Mouse (Mus musculus): Measurements from ENCODE around the gene Lin7a. TPM values are rescaled to one million over a fixed set of nuclear protein-coding genes. Genes with fewer than 3 reads are reported as not detected.

Lin7a gene
- polyA plus RNA-seq, 1 experiment: not detected

DNA sequence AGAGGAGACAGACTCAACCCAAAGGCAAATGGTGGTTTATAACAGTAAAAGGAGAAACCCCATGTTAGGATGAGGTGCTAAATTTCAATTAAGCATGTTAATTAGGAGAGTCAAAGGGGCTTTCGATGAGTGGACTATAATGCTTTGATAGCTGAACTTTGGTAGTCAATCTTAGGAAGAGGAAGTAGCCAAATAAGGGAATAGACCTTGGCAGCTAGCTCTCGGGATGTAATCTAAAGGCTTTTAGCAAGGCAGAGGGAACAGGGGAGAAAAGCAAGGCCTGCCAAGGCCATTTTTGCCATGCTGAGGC lies 26.0 kb upstream of the Lin7a start:
- Histone ChIP-seq H3K4me3 (ENCODE audit: extremely low read depth, insufficient read depth, insufficient read length) (no peak overlapping the region), H3K4me1 (ENCODE audit: control insufficient read depth, insufficient read depth, insufficient read length) (no peaks in the 10 kb centered on the region), H3K27me3 (ENCODE audit: control insufficient read depth, insufficient read depth, low read length) (no peaks in the 10 kb centered on the region), H3K36me3 (ENCODE audit: control insufficient read depth, insufficient read depth, low read length) (no peaks in the 10 kb centered on the region), H3K27ac (ENCODE audit: insufficient read depth, low read length) (no peak overlapping the region)
- TF ChIP-seq CTCF (IDR thresholded peaks at IDR 0.05; ENCODE audit: extremely low read depth, insufficient read depth, insufficient read length, insufficient replicate concordance) (no peak), POLR2A (IDR thresholded peaks at IDR 0.05; ENCODE audit: low read depth, low read length) (no peak)
- 35% methylated on average over 2 of the region's 2 CpGs for WGBS
- no peak for DNase-seq (ENCODE audit: low read depth in 1 of 2, low spot score in 2 of 2)

DNA sequence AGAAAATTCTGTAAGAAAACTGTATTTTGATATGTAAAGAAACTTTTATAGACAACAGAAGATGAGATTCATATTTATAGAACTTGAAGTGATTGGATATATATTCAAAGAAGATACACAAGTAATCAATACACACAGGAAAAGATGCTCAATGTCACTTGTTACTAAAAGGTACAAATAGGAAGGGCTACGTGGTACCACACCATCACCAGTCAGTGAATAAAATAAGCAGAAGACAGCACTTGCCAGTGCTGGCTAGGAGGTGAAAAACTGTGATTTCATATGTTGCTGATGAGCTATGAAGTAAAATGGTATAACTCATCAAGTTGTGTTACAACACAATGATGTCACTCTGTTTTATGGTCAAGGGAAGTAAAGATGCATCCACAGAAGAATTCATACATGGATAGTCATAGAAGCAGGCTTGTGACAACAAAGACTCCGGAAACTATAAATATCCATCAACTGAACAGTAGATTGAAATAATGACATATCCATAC lies 25.5 kb upstream of the Lin7a start:
- TF ChIP-seq POLR2A (IDR thresholded peaks at IDR 0.05; ENCODE audit: low read depth, low read length) (no peak), CTCF (IDR thresholded peaks at IDR 0.05; ENCODE audit: extremely low read depth, insufficient read depth, insufficient read length, insufficient replicate concordance) (no peak)
- no peak for DNase-seq (ENCODE audit: low read depth in 1 of 2, low spot score in 2 of 2)
- H3K27ac ChIP-seq (ENCODE audit: insufficient read depth, low read length): no peak overlapping the region
- H3K27me3 ChIP-seq (ENCODE audit: control insufficient read depth, insufficient read depth, low read length): no peaks in the 10 kb centered on the region
- H3K4me1 ChIP-seq (ENCODE audit: control insufficient read depth, insufficient read depth, insufficient read length): no peaks in the 10 kb centered on the region
- no peak overlapping the region for H3K4me3 ChIP-seq (ENCODE audit: extremely low read depth, insufficient read depth, insufficient read length)
- WGBS: 84% methylated on average over 2 of the region's 2 CpGs
- H3K36me3 ChIP-seq (ENCODE audit: control insufficient read depth, insufficient read depth, low read length): no peaks in the 10 kb centered on the region

DNA sequence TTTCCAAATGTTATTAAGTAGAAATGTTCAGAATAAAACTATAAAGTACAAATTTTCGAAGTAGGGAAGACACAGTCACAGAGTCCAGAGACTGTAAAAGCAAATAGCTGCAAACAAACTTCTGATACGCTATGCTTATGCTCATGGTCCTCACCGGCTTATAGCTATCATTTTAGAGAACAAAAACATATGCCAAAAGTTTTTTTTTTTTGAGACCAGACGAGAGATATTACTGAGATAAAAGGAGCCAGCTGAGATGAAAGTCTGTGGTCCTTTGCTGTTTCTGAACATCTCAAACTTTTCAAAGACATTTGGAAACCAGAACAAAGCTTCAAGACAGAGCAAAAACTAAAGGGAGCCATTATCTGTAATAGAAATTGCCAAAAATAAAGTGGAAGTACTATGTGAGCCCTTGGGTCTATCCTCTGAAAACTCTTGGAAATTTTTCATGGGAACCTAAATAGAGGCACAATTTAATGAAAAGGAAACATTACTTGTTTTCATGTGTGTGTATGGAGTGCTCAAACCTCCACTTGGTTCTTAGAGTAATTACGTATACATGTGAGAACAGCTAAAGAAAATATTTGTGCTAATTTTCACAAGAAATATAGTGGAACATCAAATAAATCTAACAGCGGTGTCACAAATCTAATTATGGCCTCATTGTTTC lies 24.4 kb upstream of the Lin7a start:
- Histone ChIP-seq H3K36me3 (ENCODE audit: control insufficient read depth, insufficient read depth, low read length) (no peaks in the 10 kb centered on the region), H3K4me3 (ENCODE audit: extremely low read depth, insufficient read depth, insufficient read length) (no peak overlapping the region), H3K4me1 (ENCODE audit: control insufficient read depth, insufficient read depth, insufficient read length) (no peaks in the 10 kb centered on the region), H3K27ac (ENCODE audit: insufficient read depth, low read length) (no peak overlapping the region), H3K27me3 (ENCODE audit: control insufficient read depth, insufficient read depth, low read length) (no peaks in the 10 kb centered on the region)
- WGBS: 79% methylated on average over 6 of the region's 6 CpGs
- TF ChIP-seq CTCF (IDR thresholded peaks at IDR 0.05; ENCODE audit: extremely low read depth, insufficient read depth, insufficient read length, insufficient replicate concordance): no peak
- no peak for TF ChIP-seq POLR2A (IDR thresholded peaks at IDR 0.05; ENCODE audit: low read depth, low read length)
- no peak for DNase-seq (ENCODE audit: low read depth in 1 of 2, low spot score in 2 of 2)

DNA sequence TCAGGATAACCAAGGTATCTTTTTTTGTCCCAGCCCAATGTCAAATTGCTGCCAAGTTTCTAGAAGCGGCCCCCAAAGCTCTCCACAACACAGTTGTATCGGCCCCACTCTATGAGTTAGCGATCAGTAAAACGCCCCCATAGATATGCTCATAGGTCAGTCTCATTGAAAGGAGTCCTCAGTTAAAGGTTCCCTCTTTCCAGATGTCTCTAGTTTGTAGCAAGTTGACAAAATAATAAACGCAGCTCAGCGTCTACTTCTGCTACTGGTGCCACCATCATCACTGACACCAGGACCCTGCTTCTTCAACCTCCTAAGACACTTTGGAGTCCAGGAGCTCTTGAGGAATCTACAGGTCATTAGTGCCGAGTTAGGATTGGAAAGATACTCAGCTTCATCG lies 23.0 kb upstream of the Lin7a start:
- WGBS: 87% methylated on average over 8 of the region's 8 CpGs
- TF ChIP-seq POLR2A (IDR thresholded peaks at IDR 0.05; ENCODE audit: low read depth, low read length) (no peak), CTCF (IDR thresholded peaks at IDR 0.05; ENCODE audit: extremely low read depth, insufficient read depth, insufficient read length, insufficient replicate concordance) (no peak)
- Histone ChIP-seq H3K27ac (ENCODE audit: insufficient read depth, low read length) (no peak overlapping the region), H3K27me3 (ENCODE audit: control insufficient read depth, insufficient read depth, low read length) (no peaks in the 10 kb centered on the region), H3K4me3 (ENCODE audit: extremely low read depth, insufficient read depth, insufficient read length) (no peak overlapping the region), H3K36me3 (ENCODE audit: control insufficient read depth, insufficient read depth, low read length) (no peaks in the 10 kb centered on the region), H3K4me1 (ENCODE audit: control insufficient read depth, insufficient read depth, insufficient read length) (no peaks in the 10 kb centered on the region)
- DNase-seq (ENCODE audit: low read depth in 1 of 2, low spot score in 2 of 2): no peak

DNA sequence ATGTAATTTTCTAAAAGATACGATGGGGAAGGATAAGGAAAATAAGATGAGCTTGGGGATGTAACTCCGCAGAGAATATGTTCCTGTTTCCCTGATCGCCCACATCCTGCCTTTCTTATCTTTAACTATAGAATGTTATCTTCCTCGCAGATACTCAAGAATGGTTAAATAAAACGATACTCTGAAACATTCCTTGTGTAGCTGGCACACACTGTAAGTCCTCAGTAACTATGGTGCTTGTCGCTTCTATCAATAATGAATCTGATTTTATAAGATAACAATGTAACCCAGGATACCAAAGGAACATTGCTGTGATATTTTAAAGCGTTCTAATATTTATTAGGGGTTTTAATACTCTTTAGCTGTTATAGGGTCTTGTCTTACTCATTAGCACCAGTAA lies 22.4 kb upstream of the Lin7a start:
- TF ChIP-seq CTCF (IDR thresholded peaks at IDR 0.05; ENCODE audit: extremely low read depth, insufficient read depth, insufficient read length, insufficient replicate concordance) (no peak), POLR2A (IDR thresholded peaks at IDR 0.05; ENCODE audit: low read depth, low read length) (no peak)
- Histone ChIP-seq H3K36me3 (ENCODE audit: control insufficient read depth, insufficient read depth, low read length) (no peaks in the 10 kb centered on the region), H3K4me1 (ENCODE audit: control insufficient read depth, insufficient read depth, insufficient read length) (no peaks in the 10 kb centered on the region), H3K4me3 (ENCODE audit: extremely low read depth, insufficient read depth, insufficient read length) (no peak overlapping the region), H3K27me3 (ENCODE audit: control insufficient read depth, insufficient read depth, low read length) (no peaks in the 10 kb centered on the region), H3K27ac (ENCODE audit: insufficient read depth, low read length) (no peak overlapping the region)
- WGBS: 80% methylated on average over 7 of the region's 7 CpGs
- DNase-seq (ENCODE audit: low read depth in 1 of 2, low spot score in 2 of 2): no peak

DNA sequence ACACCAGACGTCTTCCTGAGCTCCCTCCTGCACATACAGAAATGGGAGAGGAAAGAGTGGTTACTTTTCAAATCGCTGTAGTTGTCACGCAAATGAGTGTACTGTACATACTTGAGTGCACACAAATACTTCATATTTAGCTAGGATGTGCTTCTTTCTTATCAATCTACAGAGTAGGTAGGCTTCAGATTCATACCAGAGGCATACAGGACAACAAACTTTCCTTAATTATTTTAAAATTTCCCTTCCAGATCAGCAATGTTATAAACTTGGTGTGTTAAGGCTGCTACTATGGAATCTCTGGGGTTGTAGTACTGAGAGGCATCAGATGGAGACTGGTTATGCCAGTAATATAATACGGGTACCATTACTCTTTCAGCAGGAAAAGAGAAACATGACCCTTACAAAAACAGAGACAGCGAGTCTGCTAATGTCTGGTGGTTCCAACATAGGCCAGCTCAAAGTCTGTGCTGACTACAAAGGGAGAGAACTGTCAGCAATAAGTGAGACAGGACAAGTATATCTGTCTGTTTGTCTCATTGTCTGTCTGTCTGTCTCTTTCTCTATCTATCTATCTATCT lies 21.8 kb upstream of the Lin7a start:
- Histone ChIP-seq H3K4me3 (ENCODE audit: extremely low read depth, insufficient read depth, insufficient read length) (no peak overlapping the region), H3K27ac (ENCODE audit: insufficient read depth, low read length) (no peak overlapping the region), H3K27me3 (ENCODE audit: control insufficient read depth, insufficient read depth, low read length) (no peaks in the 10 kb centered on the region), H3K36me3 (ENCODE audit: control insufficient read depth, insufficient read depth, low read length) (no peaks in the 10 kb centered on the region), H3K4me1 (ENCODE audit: control insufficient read depth, insufficient read depth, insufficient read length) (no peaks in the 10 kb centered on the region)
- no peak for DNase-seq (ENCODE audit: low read depth in 1 of 2, low spot score in 2 of 2)
- WGBS: 78% methylated on average over 5 of the region's 5 CpGs
- TF ChIP-seq POLR2A (IDR thresholded peaks at IDR 0.05; ENCODE audit: low read depth, low read length) (no peak), CTCF (IDR thresholded peaks at IDR 0.05; ENCODE audit: extremely low read depth, insufficient read depth, insufficient read length, insufficient replicate concordance) (no peak)

All from spleen, adult 2 months (tissue).